ENCODE assay signal across 15 mouse cellular contexts in genomic region chr1:74754175-74754785, GRCm38 (mm10). TPM values are rescaled to one million over a fixed set of nuclear protein-coding genes. Genes with fewer than 3 reads are reported as not detected.
A peak's percentile ranks its signal among the peaks of the same experiment; 100 is the strongest.
DNase-seq lines count a peak whose midpoint lies in the region; TF ChIP-seq lines count a peak whose summit lies in the region.
"Had no signal": no experiment of that assay in that cellular context is flagged by ENCODE, and none has a peak within 500 bp of the region (broad histone marks: within the 10 kb centered on the region; RNA-seq: fewer than 3 reads in every experiment).

No protein-coding gene starts in this region.

- no peaks in the 10 kb centered on the region for H3K36me3 ChIP-seq in thymus, adult 2 months (ENCODE audit: control insufficient read depth, insufficient read depth, low read length)
- H3K36me3 ChIP-seq: G1E; liver, embryonic 15.5 days had no signal

- no peaks in the 10 kb centered on the region for H3K27me3 ChIP-seq in thymus, adult 2 months (ENCODE audit: control insufficient read depth, insufficient read depth, low read length)

- no peak overlapping the region for H3K27ac ChIP-seq in thymus, adult 2 months (ENCODE audit: control insufficient read depth, insufficient read depth, low read length)
- H3K27ac ChIP-seq: liver, embryonic 15.5 days had no signal

- 14% methylated on average over 5 of the region's 5 CpGs for WGBS in large intestine, adult 2 months
- 6% methylated on average over 5 of the region's 5 CpGs for WGBS in thymus, adult 2 months

- no peak overlapping the region for H3K4me3 ChIP-seq in thymus, adult 2 months (ENCODE audit: control insufficient read depth, insufficient read depth, low read length)
- H3K4me3 ChIP-seq: liver, embryonic 15.5 days had no signal

- TF ChIP-seq POLR2A in thymus, adult 2 months (IDR thresholded peaks at IDR 0.05; ENCODE audit: control insufficient read depth, extremely low read depth, insufficient read depth, low read length, poor library complexity): no peak

- peaks cover 13% of the 10 kb centered on the region for H3K4me1 ChIP-seq in thymus, adult 2 months (replicated peaks; ENCODE audit: control insufficient read depth, insufficient read depth, low read length)
- H3K4me1 ChIP-seq: liver, embryonic 15.5 days had no signal

- peak; percentile 85 for DNase-seq in gastrocnemius, adult 18-20 months (ENCODE audit: low spot score)
- DNase-seq in gastrocnemius, postnatal 4 days (ENCODE audit: low spot score in 2 of 2): no peak
- peak; percentile 83 to 89 for DNase-seq in gastrocnemius, adult 8-10 months (ENCODE audit: low spot score in 2 of 2)
- DNase-seq in large intestine, adult 2 months (ENCODE audit: low read depth, low spot score): peak; percentile 51
- DNase-seq in thymus, adult 2 months: peak; percentile 28
- DNase-seq in ovary, postnatal 10 days (ENCODE audit: low spot score): no peak
- no peak for DNase-seq in cerebellum, postnatal 14 days
- no peak for DNase-seq in embryo, embryonic 9.5 days (ENCODE audit: extremely low spot score)
- DNase-seq: adrenal gland, postnatal 36 days; cerebellum, adult 11 months had no signal

- TF ChIP-seq CTCF in thymus, adult 2 months (IDR thresholded peaks at IDR 0.05; ENCODE audit: borderline replicate concordance, control insufficient read depth, extremely low read depth, insufficient read depth, low read length, poor library complexity): no peak

RNA-seq across cellular contexts. Expression of gene Prkag3, which starts 5.3 kb away (rescaled TPM):
- 100 to 1,000 TPM in 1 of 2 experiments, 10 to 100 TPM in 1; 75.0 to 102 TPM for total RNA-seq in gastrocnemius, adult 18-20 months (2021)
- 10 to 100 TPM; 26.1 to 29.4 TPM for total RNA-seq in gastrocnemius, postnatal 4 days (2021)
- total RNA-seq in gastrocnemius, adult 8-10 months (2022): 100 to 1,000 TPM in 3 of 4 experiments, 10 to 100 TPM in 1; 76.0 to 167 (median 125) TPM
- polyA plus RNA-seq in large intestine, adult 2 months (2012; rRNA removed): 0.10 and 0.45 TPM in 2 replicates
- polyA plus RNA-seq in thymus, adult 2 months (2012; rRNA removed): 0.10 and 0.38 TPM in 2 replicates
- total RNA-seq: G1E; left cerebral cortex, postnatal 25 days; megakaryocyte progenitor cell, adult 5-6 weeks had no signal
- polyA plus RNA-seq: G1E; neural tube, embryonic 14.5 days had no signal

RNA-seq across cellular contexts. Expression of gene Wnt6, which starts 17.4 kb away (rescaled TPM):
- total RNA-seq in gastrocnemius, adult 18-20 months (2021): under 1 TPM; 0.45 to 0.50 TPM
- total RNA-seq in gastrocnemius, postnatal 4 days (2021): 1 to 10 TPM; 1.1 to 1.8 TPM
- total RNA-seq in gastrocnemius, adult 8-10 months (2022): under 1 TPM in 3 of 4 experiments, not detected in 1; 0.27 to 0.72 (median 0.48) TPM
- polyA plus RNA-seq in large intestine, adult 2 months (2012; rRNA removed): 1.2 and 3.4 TPM in 2 replicates
- polyA plus RNA-seq in thymus, adult 2 months (2012; rRNA removed): 1.8 and 1.9 TPM in 2 replicates
- total RNA-seq: G1E had no signal
- polyA plus RNA-seq: G1E; neural tube, embryonic 14.5 days had no signal

RNA-seq across cellular contexts. Expression of gene Wnt10a, which starts 37.0 kb away (rescaled TPM):
- under 1 TPM; 0.11 to 0.14 TPM for total RNA-seq in gastrocnemius, adult 18-20 months (2021)
- under 1 TPM; 0.13 to 0.27 TPM for total RNA-seq in gastrocnemius, postnatal 4 days (2021)
- total RNA-seq in gastrocnemius, adult 8-10 months (2022): under 1 TPM in 1 of 4 experiments, not detected in 3; 0.16 TPM
- 0.04 and 0.25 TPM in 2 replicates for polyA plus RNA-seq in large intestine, adult 2 months (2012; rRNA removed)
- polyA plus RNA-seq in thymus, adult 2 months (2012; rRNA removed): 5.0 and 5.3 TPM in 2 replicates
- total RNA-seq: megakaryocyte progenitor cell, adult 5-6 weeks had no signal
- polyA plus RNA-seq: G1E; liver, embryonic 15.5 days; neural tube, embryonic 14.5 days had no signal

RNA-seq across cellular contexts. Expression of gene Cyp27a1, which starts 40.9 kb away (rescaled TPM):
- 10 to 100 TPM; 55.7 to 57.8 TPM for total RNA-seq in gastrocnemius, adult 18-20 months (2021)
- total RNA-seq in gastrocnemius, postnatal 4 days (2021): 1 to 10 TPM; 6.5 to 6.7 TPM
- total RNA-seq in gastrocnemius, adult 8-10 months (2022): 10 to 100 TPM; 44.3 to 72.8 (median 67.1) TPM
- polyA plus RNA-seq in large intestine, adult 2 months (2012; rRNA removed): 17.2 and 32.6 TPM in 2 replicates
- 9.5 and 10.7 TPM in 2 replicates for polyA plus RNA-seq in thymus, adult 2 months (2012; rRNA removed)
- polyA plus RNA-seq: G1E had no signal

Comparison
In these comparisons a context has a peak if more than half of its experiments do, and no peak if none do; other contexts are left out.
1. DNase-seq: peak in gastrocnemius, adult 18-20 months (single experiment), gastrocnemius, adult 8-10 months (2 of 2), large intestine, adult 2 months (single experiment) and thymus, adult 2 months (single experiment); none in gastrocnemius, postnatal 4 days (0 of 2), ovary, postnatal 10 days (single experiment), cerebellum, postnatal 14 days (0 of 2) and embryo, embryonic 9.5 days (single experiment).